Mouse (Mus musculus) CH12.LX (cell line): ENCODE measurements around the gene Dcst2. TPM values are rescaled to one million over a fixed set of nuclear protein-coding genes. Genes with fewer than 3 reads are reported as not detected.

Source experiments
- DNase-seq: peaks from one replicate; pipeline ENCODE4 v3.0.0-alpha.2; 2013; ENCODE audit errors: extremely low read depth
- H3K27ac ChIP-seq: 2 replicates; pipeline ENCODE4 v1.5.1; 2012; ENCODE audit warnings: low read depth, mild to moderate bottlenecking, control low read depth, moderate library complexity; ENCODE audit not compliant: insufficient read depth
- H3K27me3 ChIP-seq: replicated peaks from 2 replicates; pipeline ENCODE3; 2012; ENCODE audit warnings: inconsistent platforms
- H3K36me3 ChIP-seq, 2 experiments: replicated peaks in 1 of 2; 2 replicates each; pipeline versions ENCODE3 to v1.6.1; 2012; ENCODE audit warnings: inconsistent platforms in 1 of 2, low read length in 1 of 2, mild to moderate bottlenecking in 1 of 2, mixed read lengths in 1 of 2, moderate library complexity in 1 of 2; ENCODE audit not compliant: control insufficient read depth in 1 of 2, insufficient read depth in 1 of 2
- H3K4me1 ChIP-seq, 2 experiments: 2 replicates each; pipeline ENCODE4 v1.6.1; 2012; ENCODE audit warnings: inconsistent platforms in 1 of 2, moderate library complexity in 1 of 2; ENCODE audit not compliant: insufficient read depth in 2 of 2, control insufficient read depth in 1 of 2
- H3K4me2 ChIP-seq: 2 replicates; pipeline ENCODE4 v1.6.1; 2012; ENCODE audit warnings: low read depth, mild to moderate bottlenecking, control low read depth; ENCODE audit not compliant: poor library complexity, insufficient read depth, severe bottlenecking
- H3K4me3 ChIP-seq, 3 experiments: fragments of 150-350 bp in 1 of 3; sonication (generic) in 1 of 3; replicated peaks in 1 of 3; 2 replicates each; pipeline versions ENCODE3 to v1.5.1; 2011 to 2012; ENCODE audit warnings: low read depth in 2 of 3, low read length in 2 of 3, mild to moderate bottlenecking in 2 of 3, moderate library complexity in 2 of 3, control low read depth in 1 of 3, improper control_type of control experiment in 1 of 3, inconsistent platforms in 1 of 3, mixed read lengths in 1 of 3; ENCODE audit not compliant: poor library complexity in 1 of 3
- H3K79me2 ChIP-seq: replicated peaks from 2 replicates; pipeline ENCODE4 v1.6.1; 2012; ENCODE audit warnings: mild to moderate bottlenecking, moderate library complexity; ENCODE audit not compliant: control insufficient read depth, poor library complexity, insufficient read depth, severe bottlenecking; ENCODE audit errors: extremely low read depth
- H3K9ac ChIP-seq: 2 replicates; pipeline ENCODE4 v1.6.1; 2012; ENCODE audit warnings: low read depth, mild to moderate bottlenecking, control low read depth, moderate library complexity; ENCODE audit not compliant: insufficient read depth
- H3K9me3 ChIP-seq: replicated peaks from 2 replicates; pipeline ENCODE3; 2012; ENCODE audit warnings: low read length, inconsistent platforms, mixed read lengths
- CHD1 ChIP-seq: IDR thresholded peaks from 2 replicates; pipeline ENCODE4 v1.6.1; 2012; ENCODE audit warnings: low read depth, low read length, improper control_type of control experiment, inconsistent platforms
- CHD2 ChIP-seq: IDR thresholded peaks from 2 replicates; pipeline ENCODE4 v1.6.1; 2011; ENCODE audit warnings: low read length, improper control_type of control experiment
- CTCF ChIP-seq, 2 experiments: IDR thresholded peaks in 1 of 2; conservative IDR thresholded peaks in 1 of 2; 2 replicates each; pipeline ENCODE4 v1.5.1; 2011 to 2012; ENCODE audit warnings: low read depth in 2 of 2, low read length in 2 of 2, improper control_type of control experiment in 1 of 2, inconsistent platforms in 1 of 2, mild to moderate bottlenecking in 1 of 2, moderate library complexity in 1 of 2
- E2F4 ChIP-seq: IDR thresholded peaks from 2 replicates; pipeline ENCODE4 v1.6.1; 2011; ENCODE audit warnings: low read depth, low read length, improper control_type of control experiment; ENCODE audit not compliant: insufficient replicate concordance
- ELF1 ChIP-seq: IDR thresholded peaks from 2 replicates; pipeline ENCODE4 v1.6.1; 2014; ENCODE audit warnings: low read depth, mild to moderate bottlenecking, inconsistent platforms, low read length, improper control_type of control experiment
- GABPA ChIP-seq: IDR thresholded peaks from 2 replicates; pipeline ENCODE4 v1.6.1; 2012; ENCODE audit warnings: low read depth, low read length, improper control_type of control experiment, inconsistent platforms; ENCODE audit not compliant: insufficient replicate concordance
- HCFC1 ChIP-seq: IDR thresholded peaks from 2 replicates; pipeline ENCODE4 v1.6.1; 2012; ENCODE audit warnings: low read depth, mild to moderate bottlenecking, inconsistent platforms, low read length, improper control_type of control experiment
- IRF4 ChIP-seq: IDR thresholded peaks from 2 replicates; pipeline ENCODE4 v1.6.1; 2014; ENCODE audit warnings: low read depth, mild to moderate bottlenecking, inconsistent platforms, low read length, improper control_type of control experiment
- JUN ChIP-seq: IDR thresholded peaks from 2 replicates; pipeline ENCODE4 v1.6.1; 2011; ENCODE audit warnings: low read depth, mild to moderate bottlenecking, low read length, improper control_type of control experiment, moderate library complexity; ENCODE audit not compliant: insufficient read depth
- JUND ChIP-seq: conservative IDR thresholded peaks from 2 replicates; pipeline ENCODE4 v1.6.1; 2011; ENCODE audit warnings: low read depth, low read length, improper control_type of control experiment
- KAT2A ChIP-seq: IDR thresholded peaks from 2 replicates; pipeline ENCODE4 v1.6.1; 2012; ENCODE audit warnings: low read length, improper control_type of control experiment, inconsistent platforms; ENCODE audit not compliant: insufficient replicate concordance
- MAFK ChIP-seq: IDR thresholded peaks from 2 replicates; pipeline ENCODE4 v1.6.1; 2011; ENCODE audit warnings: low read length, improper control_type of control experiment; ENCODE audit not compliant: insufficient replicate concordance
- MAX ChIP-seq: IDR thresholded peaks from 2 replicates; pipeline ENCODE4 v1.6.1; 2011; ENCODE audit warnings: low read length, improper control_type of control experiment
- MAZ ChIP-seq: IDR thresholded peaks from 2 replicates; pipeline ENCODE4 v1.6.1; 2012; ENCODE audit warnings: low read depth, mild to moderate bottlenecking, inconsistent platforms, low read length, improper control_type of control experiment, moderate library complexity
- MXI1 ChIP-seq: IDR thresholded peaks from 2 replicates; pipeline ENCODE4 v1.6.1; 2011; ENCODE audit warnings: mild to moderate bottlenecking, low read depth, low read length, improper control_type of control experiment
- NRF1 ChIP-seq: IDR thresholded peaks from 2 replicates; pipeline ENCODE4 v1.6.1; 2014; ENCODE audit warnings: low read depth, mild to moderate bottlenecking, inconsistent platforms, low read length, improper control_type of control experiment, moderate library complexity
- PAX5 ChIP-seq: IDR thresholded peaks from 2 replicates; pipeline ENCODE4 v1.6.1; 2012; ENCODE audit warnings: low read length, inconsistent platforms, mixed read lengths
- RAD21 ChIP-seq: IDR thresholded peaks from 2 replicates; pipeline ENCODE4 v1.6.1; 2011; ENCODE audit warnings: low read depth, mild to moderate bottlenecking, low read length, improper control_type of control experiment, moderate library complexity
- RCOR1 ChIP-seq: conservative IDR thresholded peaks from 2 replicates; pipeline ENCODE4 v1.6.1; 2012; ENCODE audit warnings: low read depth, mild to moderate bottlenecking, inconsistent platforms, low read length, improper control_type of control experiment
- SIN3A ChIP-seq: IDR thresholded peaks from 2 replicates; pipeline ENCODE4 v1.6.1; 2012; ENCODE audit warnings: low read length, improper control_type of control experiment, inconsistent platforms
- SMC3 ChIP-seq: IDR thresholded peaks from 2 replicates; pipeline ENCODE4 v1.6.1; 2011; ENCODE audit warnings: low read depth, low read length, improper control_type of control experiment
- TBP ChIP-seq: conservative IDR thresholded peaks from 2 replicates; pipeline ENCODE4 v1.6.1; 2011; ENCODE audit warnings: low read depth, low read length, improper control_type of control experiment
- TCF12 ChIP-seq: IDR thresholded peaks from 2 replicates; pipeline ENCODE4 v1.6.1; 2014; ENCODE audit warnings: low read depth, mild to moderate bottlenecking, inconsistent platforms, low read length, improper control_type of control experiment
- USF2 ChIP-seq: conservative IDR thresholded peaks from 2 replicates; pipeline ENCODE4 v1.6.1; 2011; ENCODE audit warnings: low read depth, low read length, improper control_type of control experiment
- ZC3H11A ChIP-seq: IDR thresholded peaks from 2 replicates; pipeline ENCODE4 v1.6.1; 2012; ENCODE audit warnings: low read depth, mild to moderate bottlenecking, inconsistent platforms, low read length, improper control_type of control experiment
- ZKSCAN1 ChIP-seq: IDR thresholded peaks from 2 replicates; pipeline ENCODE4 v1.6.1; 2012; ENCODE audit warnings: low read depth, inconsistent platforms, low read length, improper control_type of control experiment, borderline replicate concordance
- ZNF384 ChIP-seq: IDR thresholded peaks from 2 replicates; pipeline ENCODE4 v1.6.1; 2012; ENCODE audit warnings: low read depth, low read length, improper control_type of control experiment, inconsistent platforms
- dilution Hi-C: fragments of 300-500 bp; cut with MboI; formaldehyde crosslinking; loops from 2 replicates; pipeline ENCODE4 v1.14.3; 2020; ENCODE audit warnings: low sequenced_read_pairs; ENCODE audit not compliant: extremely low pct_unique_long_range_greater_than_20kb, extremely low pct_ligation_motif_present
- in situ Hi-C: fragments of 300-500 bp; cut with MboI; formaldehyde crosslinking; loops from 3 replicates; pipeline ENCODE4 v1.14.3; 2019; ENCODE audit warnings: low sequenced_read_pairs, low pct_ligation_motif_present, low pct_unique_long_range_greater_than_20kb, mixed read lengths
- polyA plus RNA-seq: library from polyadenylated mRNA; unstranded; fragments of >175 nt; gene quantifications from 2 replicates; pipeline ENCODE4 v1.2.1, GENCODE M21; 2012; ENCODE audit warnings: low read depth; ENCODE audit not compliant: insufficient read length
- total RNA-seq, 2 experiments: library from RNA; depleted of rRNA; stranded (reverse); fragments of 300-350 nt in 1 of 2; fragments of >200 nt in 1 of 2; gene quantifications; 2 replicates each; pipeline ENCODE4 v1.2.3; 2012 to 2014

The Dcst2 gene
- total and polyA plus RNA-seq, 3 experiments, result 0.10 TPM; not detected in 2

DNA sequence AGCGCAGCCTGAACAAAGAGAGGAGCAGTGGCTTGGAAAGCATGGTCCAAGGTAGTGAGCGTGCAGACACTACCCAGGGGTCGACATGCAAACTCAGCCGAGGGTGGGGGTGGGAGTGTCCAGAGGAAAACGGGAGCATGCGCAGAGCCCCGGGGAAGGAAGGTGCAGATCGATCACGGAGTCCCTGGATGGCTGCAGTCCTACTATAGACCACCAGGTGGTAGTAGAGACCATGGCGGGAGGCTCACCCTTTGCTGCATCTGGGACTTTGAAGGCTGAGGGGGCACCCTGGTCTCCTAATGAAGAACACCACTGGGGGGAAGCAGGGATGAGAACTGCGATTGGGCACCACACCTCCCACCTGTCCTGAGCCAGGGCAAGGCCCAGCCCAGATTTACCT lies 21.3 kb upstream of the Dcst2 start:
- in situ Hi-C loops, result loop anchor here (25.0 kb wide), 2 partner anchors 347 to 422 kb away; partner anchors contain the start of genes Chrnb2 and Ube2q1
- no peak overlapping the region for H3K9ac ChIP-seq
- dilution Hi-C loops, result no loop called here
- H3K9me3 ChIP-seq, result no peaks in the 10 kb centered on the region
- peaks cover 8 to 62% of the 10 kb centered on the region in 2 experiments for H3K36me3 ChIP-seq
- no peaks in the 10 kb centered on the region for H3K79me2 ChIP-seq
- no peak overlapping the region for H3K4me2 ChIP-seq
- DNase-seq, result peak; percentile 76
- H3K4me1 ChIP-seq, result peaks cover 9 to 20% of the 10 kb centered on the region in 2 experiments
- H3K27me3 ChIP-seq, result peaks cover 14% of the 10 kb centered on the region
- no peak overlapping the region for H3K27ac ChIP-seq
- peak; percentile 42; the same call in 1 of the 2 replicates for TF ChIP-seq IRF4
- TF ChIP-seq JUN, result no peak
- 0 out of 2 replicates have a peak, but pooled peaks have one; percentile 12 for TF ChIP-seq ELF1
- TF ChIP-seq KAT2A, result no peak
- no peak for TF ChIP-seq CHD1
- no peak for TF ChIP-seq GABPA
- TF ChIP-seq SMC3, result peak; percentile 91
- peak; percentile 88 for TF ChIP-seq NRF1
- TF ChIP-seq CHD2, result peak; percentile 26; the same call in 1 of the 2 replicates
- peak; percentile 90 to 93 for TF ChIP-seq CTCF (conservative IDR thresholded peaks at IDR 0.05 in 1 of 2, IDR thresholded peaks at IDR 0.05 in 1 of 2; ENCODE audit: low read depth in 2 of 2, low read length in 2 of 2)
- peak; percentile 66 for TF ChIP-seq ZC3H11A
- peak; percentile 93 for TF ChIP-seq RAD21
- no peak for TF ChIP-seq MXI1
- no peak overlapping the region for H3K4me3 ChIP-seq

DNA sequence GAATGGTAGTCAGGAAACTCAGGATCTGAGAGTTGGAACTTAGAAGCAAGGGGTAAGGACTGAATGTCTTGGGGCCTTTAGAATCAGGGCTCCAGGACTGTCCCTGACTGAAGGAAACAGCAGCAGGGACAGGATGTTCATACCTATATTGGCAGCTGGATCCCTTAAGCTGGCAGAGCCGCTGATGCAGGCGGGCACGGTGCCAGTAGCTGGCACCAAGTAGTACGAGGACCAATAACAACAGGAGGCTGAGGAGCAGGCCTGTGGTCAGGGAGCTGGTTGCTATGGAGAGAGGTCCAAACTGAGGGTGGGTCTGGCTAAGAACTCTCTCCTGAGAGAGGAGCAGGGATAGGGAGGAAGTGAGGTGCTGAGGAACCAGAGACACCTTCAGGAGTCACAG lies 20.0 kb upstream of the Dcst2 start:
- Histone ChIP-seq H3K4me1 (peaks cover 7 to 15% of the 10 kb centered on the region in 2 experiments), H3K79me2 (no peaks in the 10 kb centered on the region), H3K9ac (no peak overlapping the region), H3K4me3 (no peak overlapping the region), H3K27me3 (peaks cover 4% of the 10 kb centered on the region), H3K4me2 (no peak overlapping the region), H3K9me3 (no peaks in the 10 kb centered on the region), H3K27ac (no peak overlapping the region), H3K36me3 (peaks cover 8 to 71% of the 10 kb centered on the region in 2 experiments)
- TF ChIP-seq NRF1 (no peak), JUND (no peak), MAFK (no peak), E2F4 (no peak), PAX5 (no peak), ZNF384 (no peak), TCF12 (no peak), MAZ (no peak), GABPA (no peak), HCFC1 (no peak), CHD2 (no peak), USF2 (no peak), MAX (no peak), TBP (no peak), ZKSCAN1 (no peak), RCOR1 (no peak), IRF4 (no peak), SIN3A (no peak)
- in situ Hi-C loops (loop anchor here (25.0 kb wide), 2 partner anchors 346 to 421 kb away; partner anchors contain the start of genes Chrnb2 and Ube2q1), dilution Hi-C loops (no loop called here)
- DNase-seq, result no peak
